In the genomic region with DNA sequence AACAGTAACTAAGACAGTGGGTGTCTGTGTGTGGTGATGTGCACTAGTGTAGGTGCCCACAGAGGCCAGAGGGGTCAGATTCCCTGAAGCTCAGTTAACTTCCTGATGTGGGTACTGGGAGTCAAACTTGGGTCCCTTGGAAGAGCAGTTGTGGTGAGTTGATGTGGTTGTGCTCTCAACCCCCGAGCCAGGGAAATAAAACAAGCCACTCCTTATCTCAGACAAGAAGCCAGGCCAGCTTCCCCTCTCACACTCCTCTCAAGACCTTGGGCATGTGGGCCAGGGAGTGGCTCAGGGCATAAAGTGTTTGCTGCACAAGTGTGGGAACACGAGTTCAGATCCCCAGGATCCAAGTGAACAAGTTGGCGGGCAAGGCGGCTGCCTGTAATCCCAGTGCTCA, we compare ENCODE assay signal across 23 mouse cellular contexts. TPM values are rescaled to one million over a fixed set of nuclear protein-coding genes. Genes with fewer than 3 reads are reported as not detected.
DNase-seq lines count a peak whose midpoint lies in the region; ATAC-seq and TF ChIP-seq lines count a peak whose summit lies in the region.
"Had no signal": no experiment of that assay in that cellular context is flagged by ENCODE, and none has a peak within 500 bp of the region (broad histone marks: within the 10 kb centered on the region; RNA-seq: fewer than 3 reads in every experiment).

No protein-coding gene starts in this region.

- no peak overlapping the region for H3K4me3 ChIP-seq in intestine, postnatal 0 days (ENCODE audit: low read depth, low read length)
- no peak overlapping the region for H3K4me3 ChIP-seq in intestine, embryonic 16.5 days (ENCODE audit: low read length)
- no peak overlapping the region for H3K4me3 ChIP-seq in bone marrow macrophage, adult 2 months (ENCODE audit: insufficient read depth, low read length)
- no peak overlapping the region for H3K4me3 ChIP-seq in limb, embryonic 10.5 days
- H3K4me3 ChIP-seq: embryonic facial prominence, embryonic 13.5 days; embryonic facial prominence, embryonic 15.5 days; erythroblast, embryonic 14.5 days; forebrain, embryonic 10.5 days; forebrain, embryonic 12.5 days had no signal

- TF ChIP-seq POLR2A in bone marrow macrophage, adult 2 months (IDR thresholded peaks at IDR 0.05; ENCODE audit: borderline replicate concordance, low read depth, low read length) = no peak

- H3K27me3 ChIP-seq in intestine, postnatal 0 days (replicated peaks; ENCODE audit: control insufficient read depth, insufficient read depth, low read length) = no peaks in the 10 kb centered on the region
- H3K27me3 ChIP-seq in intestine, embryonic 16.5 days (replicated peaks; ENCODE audit: control insufficient read depth, insufficient read depth, low read length) = no peaks in the 10 kb centered on the region
- no peaks in the 10 kb centered on the region for H3K27me3 ChIP-seq in limb, embryonic 10.5 days (ENCODE audit: low read depth, poor library complexity, severe bottlenecking)
- H3K27me3 ChIP-seq: embryonic facial prominence, embryonic 13.5 days; embryonic facial prominence, embryonic 15.5 days; Patski had no signal

- no peaks in the 10 kb centered on the region for H3K9me3 ChIP-seq in intestine, postnatal 0 days (ENCODE audit: control insufficient read depth)
- H3K9me3 ChIP-seq in intestine, embryonic 16.5 days (ENCODE audit: control insufficient read depth, low read length) = no peaks in the 10 kb centered on the region
- H3K9me3 ChIP-seq in limb, embryonic 10.5 days (replicated peaks) = no peaks in the 10 kb centered on the region
- H3K9me3 ChIP-seq: embryonic facial prominence, embryonic 13.5 days; embryonic facial prominence, embryonic 15.5 days; forebrain, embryonic 10.5 days; forebrain, embryonic 12.5 days had no signal

- WGBS in intestine, postnatal 0 days = 67% methylated on average over 4 of the region's 4 CpGs
- 60% methylated on average over 4 of the region's 4 CpGs for WGBS in intestine, embryonic 16.5 days
- WGBS in limb, embryonic 10.5 days = 71% methylated on average over 4 of the region's 4 CpGs

- H3K9ac ChIP-seq in intestine, postnatal 0 days (ENCODE audit: low read depth, low read length) = no peak overlapping the region
- H3K9ac ChIP-seq in intestine, embryonic 16.5 days (ENCODE audit: low read depth, low read length) = no peak overlapping the region
- H3K9ac ChIP-seq: embryonic facial prominence, embryonic 13.5 days; embryonic facial prominence, embryonic 15.5 days; forebrain, embryonic 12.5 days had no signal

- TF ChIP-seq CTCF in intestine, postnatal 0 days (IDR thresholded peaks at IDR 0.05; ENCODE audit: low read depth) = no peak
- no peak for TF ChIP-seq CTCF in bone marrow macrophage, adult 2 months (IDR thresholded peaks at IDR 0.05; ENCODE audit: low read depth, low read length)

- H3K27ac ChIP-seq in intestine, postnatal 0 days (ENCODE audit: low read depth, low read length) = no peak overlapping the region
- H3K27ac ChIP-seq in intestine, embryonic 16.5 days (ENCODE audit: low read length) = no peak overlapping the region
- peak overlapping the region; percentile 14; the same call in 1 of the 2 replicates for H3K27ac ChIP-seq in bone marrow macrophage, adult 2 months (ENCODE audit: insufficient read depth, low read depth, low read length)
- no peak overlapping the region for H3K27ac ChIP-seq in limb, embryonic 10.5 days
- H3K27ac ChIP-seq: embryonic facial prominence, embryonic 13.5 days; embryonic facial prominence, embryonic 15.5 days; forebrain, embryonic 10.5 days; forebrain, embryonic 12.5 days had no signal

- H3K4me2 ChIP-seq in intestine, postnatal 0 days (replicated peaks; ENCODE audit: low read depth) = no peak overlapping the region
- H3K4me2 ChIP-seq in intestine, embryonic 16.5 days (ENCODE audit: low read depth, low read length) = no peak overlapping the region
- H3K4me2 ChIP-seq: embryonic facial prominence, embryonic 13.5 days; embryonic facial prominence, embryonic 15.5 days; forebrain, embryonic 12.5 days had no signal

- DNase-seq in thymus, postnatal 10 days (ENCODE audit: low spot score in 2 of 2) = no peak
- no peak for DNase-seq in limb, embryonic 10.5 days (ENCODE audit: low spot score)
- DNase-seq: adrenal gland, adult 8-10 months; adrenal gland, postnatal 14 days; adrenal gland, postnatal 36 days; cerebellum, adult 11 months; cerebellum, adult 18-20 months; cerebellum, adult 9-10 months; cerebellum, postnatal 10 days; cerebellum, postnatal 25 days; embryo, embryonic 11 days had no signal

- 0 out of 2 replicates have a peak, but pooled peaks have one; percentile 3 for ATAC-seq in intestine, postnatal 0 days
- no peak for ATAC-seq in intestine, embryonic 16.5 days
- ATAC-seq: activated CD4-positive, CD25-positive, alpha-beta regulatory T cell, adult 4 months; forebrain, embryonic 14.5 days; forebrain, embryonic 16.5 days; Patski had no signal

- no peaks in the 10 kb centered on the region for H3K4me1 ChIP-seq in intestine, postnatal 0 days (replicated peaks; ENCODE audit: control insufficient read depth, insufficient read depth, low read length)
- H3K4me1 ChIP-seq in intestine, embryonic 16.5 days (ENCODE audit: control insufficient read depth, insufficient read depth, low read length) = no peaks in the 10 kb centered on the region
- peaks cover 35% of the 10 kb centered on the region for H3K4me1 ChIP-seq in bone marrow macrophage, adult 2 months (ENCODE audit: control insufficient read depth, insufficient read depth, low read length)
- H3K4me1 ChIP-seq in limb, embryonic 10.5 days = no peaks in the 10 kb centered on the region
- H3K4me1 ChIP-seq: embryonic facial prominence, embryonic 13.5 days; embryonic facial prominence, embryonic 15.5 days; forebrain, embryonic 10.5 days; forebrain, embryonic 12.5 days had no signal

- H3K36me3 ChIP-seq in intestine, postnatal 0 days (ENCODE audit: control insufficient read depth, insufficient read depth) = peaks cover 7% of the 10 kb centered on the region
- H3K36me3 ChIP-seq in intestine, embryonic 16.5 days (ENCODE audit: control insufficient read depth, insufficient read depth, low read length) = peaks cover under 1% of the 10 kb centered on the region; the same call in 1 of the 2 replicates
- H3K36me3 ChIP-seq in limb, embryonic 10.5 days = peaks cover 14% of the 10 kb centered on the region

RNA-seq across cellular contexts. Expression of gene 3110082I17Rik, which starts 6.5 kb away (rescaled TPM):
- 8.3 and 8.5 TPM in 2 replicates for polyA plus RNA-seq in intestine, postnatal 0 days (2015; fragmentation: Nextera tagmentation; extraction: Ambion mirVana)
- polyA plus RNA-seq in intestine, embryonic 16.5 days (2015; fragmentation: Nextera tagmentation; extraction: Ambion mirVana) = 25.8 and 35.5 TPM in 2 replicates
- polyA plus RNA-seq in bone marrow macrophage, adult 2 months (2012; ENCODE audit: insufficient read depth, insufficient read length, missing spikeins) = 16.4 TPM in 2 replicates
- 51.6 and 60.2 TPM in 2 replicates for polyA plus RNA-seq in limb, embryonic 10.5 days (2016; fragmentation: Nextera tagmentation; extraction: Ambion mirVana)

RNA-seq across cellular contexts. Expression of gene Zfand2a, which starts 17.5 kb away (rescaled TPM):
- 6.1 and 6.7 TPM in 2 replicates for polyA plus RNA-seq in intestine, postnatal 0 days (2015; fragmentation: Nextera tagmentation; extraction: Ambion mirVana)
- 7.1 and 7.2 TPM in 2 replicates for polyA plus RNA-seq in intestine, embryonic 16.5 days (2015; fragmentation: Nextera tagmentation; extraction: Ambion mirVana)
- polyA plus RNA-seq in bone marrow macrophage, adult 2 months (2012; ENCODE audit: insufficient read depth, insufficient read length, missing spikeins) = 32.5 and 38.1 TPM in 2 replicates
- 12.5 and 12.8 TPM in 2 replicates for polyA plus RNA-seq in limb, embryonic 10.5 days (2016; fragmentation: Nextera tagmentation; extraction: Ambion mirVana)

RNA-seq across cellular contexts. Expression of gene Gper1, which starts 43.9 kb away (rescaled TPM):
- polyA plus RNA-seq in intestine, postnatal 0 days (2015; fragmentation: Nextera tagmentation; extraction: Ambion mirVana) = 1.1 and 1.3 TPM in 2 replicates
- polyA plus RNA-seq in intestine, embryonic 16.5 days (2015; fragmentation: Nextera tagmentation; extraction: Ambion mirVana) = 1.1 and 1.5 TPM in 2 replicates
- not detected in 2 replicates for polyA plus RNA-seq in bone marrow macrophage, adult 2 months (2012; ENCODE audit: insufficient read depth, insufficient read length, missing spikeins)
- polyA plus RNA-seq in limb, embryonic 10.5 days (2016; fragmentation: Nextera tagmentation; extraction: Ambion mirVana) = 0.19 and 0.39 TPM in 2 replicates
- polyA plus RNA-seq: activated CD4-positive, CD25-positive, alpha-beta regulatory T cell, adult 4 months; erythroblast, embryonic 14.5 days had no signal
